ENCODE assay signal across 20 mouse cellular contexts in genomic region chr11:25574129-25574465, GRCm38 (mm10).
DNase-seq lines count a peak whose midpoint lies in the region; ATAC-seq and TF ChIP-seq lines count a peak whose summit lies in the region.
"Had no signal": no experiment of that assay in that cellular context is flagged by ENCODE, and none has a peak within 500 bp of the region (broad histone marks: within the 10 kb centered on the region; RNA-seq: fewer than 3 reads in every experiment).

No protein-coding gene starts in this region.

- no peaks in the 10 kb centered on the region for H3K27me3 ChIP-seq in midbrain, embryonic 16.5 days (ENCODE audit: control insufficient read depth, insufficient read depth, low read depth, low read length)
- no peaks in the 10 kb centered on the region for H3K27me3 ChIP-seq in midbrain, embryonic 13.5 days
- no peaks in the 10 kb centered on the region for H3K27me3 ChIP-seq in forebrain, postnatal 0 days (ENCODE audit: insufficient read depth, low read length)
- H3K27me3 ChIP-seq: CH12.LX; embryonic facial prominence, embryonic 15.5 days; intestine, embryonic 15.5 days had no signal

- H3K4me2 ChIP-seq in midbrain, embryonic 16.5 days (ENCODE audit: low read length), result no peak overlapping the region
- H3K4me2 ChIP-seq in midbrain, embryonic 13.5 days (replicated peaks), result no peak overlapping the region
- no peak overlapping the region for H3K4me2 ChIP-seq in forebrain, postnatal 0 days (ENCODE audit: low read depth)
- H3K4me2 ChIP-seq: embryonic facial prominence, embryonic 15.5 days; hindbrain, embryonic 14.5 days; intestine, embryonic 15.5 days had no signal

- no peak for DNase-seq in frontal cortex, postnatal 25 days (ENCODE audit: low spot score in 2 of 2)
- peak; percentile 33 for DNase-seq in forebrain, postnatal 0 days
- no peak for DNase-seq in spleen, adult 18-20 months
- DNase-seq: adrenal gland, adult 2 months; adrenal gland, postnatal 25 days; cerebellum, adult 2 months; cerebellum, postnatal 10 days; gastrocnemius, postnatal 10 days; heart, adult 18-20 months; heart, postnatal 10 days; heart, postnatal 4 days had no signal

- H3K4me1 ChIP-seq in midbrain, embryonic 16.5 days (ENCODE audit: control insufficient read depth, insufficient read depth, low read length), result 0 out of 2 replicates have a peak, but pooled peaks cover 2% of the 10 kb centered on the region
- H3K4me1 ChIP-seq in midbrain, embryonic 13.5 days (replicated peaks), result 0 out of 2 replicates have a peak, but pooled peaks cover 3% of the 10 kb centered on the region
- no peaks in the 10 kb centered on the region for H3K4me1 ChIP-seq in forebrain, postnatal 0 days (ENCODE audit: insufficient read depth)
- H3K4me1 ChIP-seq: embryonic facial prominence, embryonic 15.5 days; heart, embryonic 10.5 days; intestine, embryonic 15.5 days had no signal

- TF ChIP-seq CTCF in forebrain, postnatal 0 days (IDR thresholded peaks at IDR 0.05; ENCODE audit: low read depth), result no peak

- no peaks in the 10 kb centered on the region; the same call in 1 of the 2 replicates for H3K9me3 ChIP-seq in midbrain, embryonic 16.5 days (replicated peaks; ENCODE audit: control insufficient read depth, low read length, poor library complexity, severe bottlenecking)
- H3K9me3 ChIP-seq in midbrain, embryonic 13.5 days, result no peaks in the 10 kb centered on the region
- H3K9me3 ChIP-seq in forebrain, postnatal 0 days (ENCODE audit: low read length), result no peaks in the 10 kb centered on the region
- H3K9me3 ChIP-seq: embryonic facial prominence, embryonic 15.5 days; heart, embryonic 10.5 days; intestine, embryonic 15.5 days had no signal

- H3K27ac ChIP-seq in midbrain, embryonic 16.5 days (ENCODE audit: low read length), result no peak overlapping the region
- H3K27ac ChIP-seq in midbrain, embryonic 13.5 days, result no peak overlapping the region
- 0 out of 2 replicates have a peak overlapping the region, but pooled peaks have one; percentile 15 for H3K27ac ChIP-seq in forebrain, postnatal 0 days (ENCODE audit: low read depth, low read length)
- H3K27ac ChIP-seq: embryonic facial prominence, embryonic 15.5 days; heart, embryonic 10.5 days; hindbrain, embryonic 14.5 days; intestine, embryonic 15.5 days had no signal

- ATAC-seq in frontal cortex, adult (ENCODE audit: low TSS enrichment), result peak; percentile 23; the same call in 1 of the 2 replicates
- 0 out of 2 replicates have a peak, but pooled peaks have one; percentile 45 for ATAC-seq in midbrain, embryonic 16.5 days
- ATAC-seq in midbrain, embryonic 13.5 days, result no peak
- ATAC-seq in forebrain, postnatal 0 days, result peak; percentile 63
- ATAC-seq: intestine, embryonic 15.5 days had no signal

- 71% methylated on average over 9 of the region's 9 CpGs for WGBS in midbrain, embryonic 16.5 days
- 88% methylated on average over 9 of the region's 9 CpGs for WGBS in midbrain, embryonic 13.5 days
- 51% methylated on average over 9 of the region's 9 CpGs for WGBS in forebrain, postnatal 0 days

- no peak overlapping the region for H3K9ac ChIP-seq in midbrain, embryonic 16.5 days (ENCODE audit: low read depth, low read length)
- no peak overlapping the region for H3K9ac ChIP-seq in midbrain, embryonic 13.5 days (replicated peaks)
- H3K9ac ChIP-seq in forebrain, postnatal 0 days, result no peak overlapping the region
- H3K9ac ChIP-seq: embryonic facial prominence, embryonic 15.5 days; hindbrain, embryonic 14.5 days; intestine, embryonic 15.5 days had no signal

- no peaks in the 10 kb centered on the region for H3K36me3 ChIP-seq in midbrain, embryonic 16.5 days (ENCODE audit: control insufficient read depth, insufficient read depth, low read length)
- H3K36me3 ChIP-seq in midbrain, embryonic 13.5 days, result no peaks in the 10 kb centered on the region
- no peaks in the 10 kb centered on the region for H3K36me3 ChIP-seq in forebrain, postnatal 0 days (ENCODE audit: insufficient read depth)
- H3K36me3 ChIP-seq: embryonic facial prominence, embryonic 15.5 days; heart, embryonic 10.5 days; intestine, embryonic 15.5 days had no signal

- no peak overlapping the region for H3K4me3 ChIP-seq in midbrain, embryonic 16.5 days (ENCODE audit: low read depth, low read length)
- no peak overlapping the region for H3K4me3 ChIP-seq in midbrain, embryonic 13.5 days (replicated peaks)
- H3K4me3 ChIP-seq in forebrain, postnatal 0 days (ENCODE audit: low read depth, low read length), result no peak overlapping the region
- H3K4me3 ChIP-seq: embryonic facial prominence, embryonic 15.5 days; erythroblast, embryonic 14.5 days; heart, embryonic 10.5 days; intestine, embryonic 15.5 days had no signal
